Mouse (Mus musculus) brain, embryonic 14.5 days (tissue): ENCODE data around the gene Rab19. TPM values are rescaled to one million over a fixed set of nuclear protein-coding genes. Genes with fewer than 3 reads are reported as not detected.

Source experiments
- DNase-seq: peaks from one replicate; pipeline ENCODE4 v3.0.0-alpha.2; 2011; ENCODE audit warnings: low read depth
- CTCF ChIP-seq: fragments of 200-500 bp; IDR thresholded peaks from 2 replicates; pipeline ENCODE4 v1.5.1; 2012; ENCODE audit warnings: inconsistent platforms, mild to moderate bottlenecking, moderate library complexity, borderline replicate concordance; ENCODE audit not compliant: insufficient read depth, insufficient read length; ENCODE audit errors: extremely low read depth
- POLR2A ChIP-seq: fragments of 200-500 bp; IDR thresholded peaks from 2 replicates; pipeline ENCODE4 v1.6.1; 2012; ENCODE audit warnings: mild to moderate bottlenecking, inconsistent platforms, borderline replicate concordance; ENCODE audit not compliant: poor library complexity, insufficient read depth, insufficient read length, severe bottlenecking; ENCODE audit errors: extremely low read depth
- polyA plus RNA-seq: library from polyadenylated mRNA; depleted of rRNA; stranded (reverse); fragments of >200 nt; gene quantifications from 2 replicates; pipeline ENCODE4 v1.2.3, GENCODE M21; 2012; rRNA removed

The Rab19 gene
- 0.13 and 0.14 TPM in 2 replicates for polyA plus RNA-seq

- no peak for TF ChIP-seq CTCF
- no peak for TF ChIP-seq POLR2A
- no peak for DNase-seq
Measured at GRCm38 (mm10) chr6:39381125-39381880, at the start of gene Rab19. Gene Rab19, plus strand, starts transcription at chr6:39381175.

GRCm38 (mm10) chr6:39331998-39332700, 48.8 kb upstream of the Rab19 start:
- TF ChIP-seq CTCF (no peak), POLR2A (no peak)

DNA sequence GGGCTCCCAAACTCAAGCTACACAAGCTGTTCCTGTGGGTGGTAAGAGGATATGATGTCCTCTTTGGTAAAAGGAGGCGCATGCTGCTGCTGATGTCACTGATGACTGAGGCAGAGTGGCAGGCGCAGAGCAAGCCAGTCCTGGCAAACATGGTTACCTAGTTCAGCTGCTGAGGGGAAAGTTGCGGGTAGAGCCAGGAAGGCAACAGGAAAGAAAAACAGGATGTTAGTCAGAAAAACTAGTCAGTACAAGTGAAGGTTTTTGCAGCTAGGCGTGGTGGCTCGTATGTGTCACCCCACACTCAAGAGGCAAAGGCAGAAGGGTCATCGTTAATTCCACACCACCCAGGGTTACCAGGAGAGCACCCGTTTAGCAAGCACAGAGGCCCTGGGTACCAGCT, 46.8 kb upstream of the Rab19 start:
- no peak for TF ChIP-seq POLR2A
- TF ChIP-seq CTCF, result no peak
- no peak for DNase-seq

More at GRCm38 (mm10) chr6:39331998-39332700, 48.8 kb upstream of the Rab19 start:
- DNase-seq, result no peak

DNA sequence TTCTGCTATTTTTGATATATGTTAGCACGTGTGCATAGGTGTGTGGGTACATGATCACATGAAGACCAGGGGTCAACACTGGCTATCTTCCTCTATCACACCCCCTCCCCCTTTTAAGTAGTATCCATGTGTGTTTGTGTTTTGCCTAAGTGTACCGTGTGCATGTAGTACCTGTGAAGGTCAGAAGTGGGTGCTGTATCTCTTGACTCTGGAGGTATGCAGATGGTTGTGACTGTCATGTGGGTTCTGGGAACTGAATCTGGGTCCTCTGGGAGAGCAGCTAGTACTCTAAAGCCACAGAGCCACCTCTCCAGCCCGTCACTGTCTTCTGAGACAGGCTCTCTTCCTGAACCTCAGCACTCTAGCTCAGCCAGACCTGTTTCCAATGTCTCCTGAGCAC, 46.1 kb upstream of the Rab19 start:
- DNase-seq, result no peak

GRCm38 (mm10) chr6:39338359-39338758, 42.6 kb upstream of the Rab19 start:
- peak; percentile 50 for DNase-seq
- TF ChIP-seq CTCF (no peak), POLR2A (no peak)

More for the DNA sequence above, 46.1 kb upstream of the Rab19 start:
- TF ChIP-seq POLR2A (no peak), CTCF (no peak)

- no peak for TF ChIP-seq POLR2A
- no peak for TF ChIP-seq CTCF
- no peak for DNase-seq
Measured at GRCm38 (mm10) chr6:39341798-39342197, 39.2 kb upstream of the Rab19 start.

DNA sequence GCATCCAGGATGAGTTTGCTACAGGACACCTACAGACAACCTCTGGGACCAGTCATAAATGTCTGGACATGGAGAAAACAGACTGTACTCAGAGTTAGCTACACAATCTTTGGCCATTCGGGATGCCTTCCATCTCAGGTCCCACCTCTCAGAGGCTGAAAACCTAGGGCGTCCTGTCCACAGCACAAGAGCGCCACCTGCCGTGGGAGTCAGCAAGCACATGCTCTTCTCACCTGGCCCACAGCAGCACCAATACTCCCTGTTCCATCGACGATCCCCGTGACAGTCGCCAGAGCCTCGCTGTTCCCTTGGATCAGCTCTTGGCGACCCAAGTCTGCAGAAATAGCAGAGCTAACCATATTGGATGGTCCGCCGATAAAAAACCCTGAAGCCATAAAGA, 37.0 kb upstream of the Rab19 start:
- peak; percentile 89 for DNase-seq
- TF ChIP-seq POLR2A, result no peak
- peak; percentile 96 for TF ChIP-seq CTCF

DNA sequence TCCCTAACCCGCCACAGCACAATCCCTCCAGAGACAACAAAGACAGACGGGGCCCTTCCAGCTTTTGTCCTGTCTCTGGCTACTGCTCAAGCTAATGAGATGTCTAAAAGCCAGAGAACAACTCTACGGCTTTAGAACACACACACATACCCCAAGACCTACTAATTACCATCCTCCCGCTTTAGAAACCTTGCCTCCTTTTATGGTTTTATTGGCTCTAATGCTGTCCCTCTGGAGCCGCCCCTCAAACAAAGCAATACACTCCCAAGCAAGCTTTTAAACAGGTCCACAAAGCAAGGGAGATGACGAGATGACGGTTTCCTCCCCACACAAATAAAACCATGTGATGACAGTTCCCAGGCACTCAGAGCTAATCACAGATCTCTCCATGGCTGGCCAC, 35.5 kb upstream of the Rab19 start:
- TF ChIP-seq POLR2A, result no peak
- TF ChIP-seq CTCF, result no peak
- DNase-seq, result peak; percentile 68

- DNase-seq, result peak; percentile 76
- no peak for TF ChIP-seq CTCF
- no peak for TF ChIP-seq POLR2A
Measured at GRCm38 (mm10) chr6:39346991-39347501, 33.9 kb upstream of the Rab19 start.

DNA sequence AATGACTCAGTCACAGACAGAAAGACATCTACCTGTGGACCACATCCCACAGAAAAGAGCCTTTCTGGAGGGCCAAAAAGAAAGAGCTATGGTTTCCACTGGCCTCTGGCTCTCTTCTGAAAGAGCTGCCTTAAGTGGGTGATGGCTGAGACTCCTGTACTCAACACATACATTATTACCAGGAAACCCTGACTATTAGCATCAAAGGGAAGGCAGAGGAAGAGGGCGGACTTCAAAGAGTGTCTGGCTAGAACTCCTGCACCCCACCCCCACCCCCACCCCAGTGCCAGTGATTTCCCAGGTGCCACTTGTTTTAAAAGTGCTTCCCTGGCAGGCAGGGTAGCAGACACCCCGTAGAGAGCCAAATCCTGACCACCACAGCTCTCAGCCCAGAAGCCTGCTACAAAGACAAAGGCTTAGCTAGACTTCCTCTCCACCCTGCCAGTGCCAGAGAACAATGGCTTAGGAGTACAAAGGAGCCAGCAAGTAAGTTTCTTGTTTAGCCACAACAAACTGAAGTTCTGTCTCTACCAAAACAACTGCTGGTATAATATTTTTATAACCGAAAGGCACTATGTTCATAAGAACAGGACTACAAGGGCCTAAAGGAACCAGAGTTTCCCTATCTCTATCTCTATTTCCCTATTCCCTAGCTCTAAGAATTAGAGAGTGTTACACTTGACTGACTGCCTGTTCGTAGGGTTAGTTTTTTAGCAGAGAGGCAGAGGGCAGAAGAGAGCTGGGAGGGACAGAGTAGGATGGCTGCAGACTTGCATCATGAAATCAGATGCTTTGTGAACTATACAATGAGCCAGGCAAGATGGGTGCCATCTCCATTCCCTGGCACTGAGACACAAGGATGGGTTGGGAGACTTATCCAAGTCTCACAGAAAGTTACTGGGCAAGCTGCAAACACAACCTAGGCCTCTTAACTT, 32.8 kb upstream of the Rab19 start:
- peak; percentile 59 for DNase-seq
- no peak for TF ChIP-seq POLR2A
- TF ChIP-seq CTCF, result peak; percentile 8; the same call in 1 of the 2 replicates
